Mouse (Mus musculus): ENCODE data around the gene Ptprr. TPM values are rescaled to one million over a fixed set of nuclear protein-coding genes. Genes with fewer than 3 reads are reported as not detected.

Gene Ptprr
- polyA plus RNA-seq, 1 experiment from 2014 or later = 29.9 TPM

DNA sequence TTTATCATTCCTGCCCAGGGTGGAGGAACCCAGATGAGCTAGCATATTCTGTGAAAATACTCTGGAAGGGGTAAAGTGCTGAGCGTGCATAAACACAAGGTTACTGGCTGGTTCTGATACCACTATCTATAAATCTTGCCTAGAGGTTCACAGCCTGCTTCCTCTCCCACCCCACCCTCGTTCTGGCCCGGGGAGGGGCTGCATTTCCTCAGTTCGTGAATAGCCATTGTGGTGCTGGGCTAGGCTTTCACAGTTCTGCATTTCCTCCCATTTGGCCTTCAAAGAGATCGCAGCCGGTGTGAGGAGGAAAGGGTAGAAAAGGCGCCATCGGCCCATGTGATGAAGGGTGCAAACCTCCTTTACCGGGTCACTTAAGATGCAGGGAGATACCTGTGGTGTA, 270.1 kb downstream of the Ptprr start:
- no peak for ATAC-seq (ENCODE audit: low FRiP score, low read depth)
- H3K4me3 ChIP-seq = no peak overlapping the region
- no peak overlapping the region for H3K4me2 ChIP-seq (replicated peaks)
- H3K4me1 ChIP-seq = no peaks in the 10 kb centered on the region
- H3K27ac ChIP-seq = no peak overlapping the region
- no peak overlapping the region for H3K9ac ChIP-seq
- no peaks in the 10 kb centered on the region for H3K27me3 ChIP-seq (replicated peaks)
- 54% methylated on average over 9 of the region's 9 CpGs for WGBS
- H3K9me3 ChIP-seq = no peaks in the 10 kb centered on the region
- H3K36me3 ChIP-seq = no peaks in the 10 kb centered on the region

DNA sequence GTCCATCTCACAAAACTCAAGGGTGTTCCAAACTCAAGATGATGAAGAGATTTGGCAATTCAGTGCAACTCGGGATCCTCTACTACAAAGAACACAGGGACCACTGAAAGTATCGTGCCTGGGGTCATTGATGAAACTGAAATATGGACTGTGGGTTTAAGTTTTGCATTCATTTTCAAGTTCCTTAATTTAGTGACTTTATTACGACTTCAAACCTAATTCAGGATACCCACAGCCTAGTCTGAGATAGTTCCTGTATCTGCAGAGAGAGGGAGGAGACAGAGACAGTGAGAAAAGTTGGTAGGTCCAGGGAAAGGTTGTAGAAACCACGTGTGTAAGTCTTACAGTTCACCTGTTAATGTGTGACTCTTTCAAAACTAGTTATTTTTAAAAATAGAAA, 272.5 kb downstream of the Ptprr start:
- no peak overlapping the region for H3K9ac ChIP-seq
- no peaks in the 10 kb centered on the region for H3K27me3 ChIP-seq (replicated peaks)
- H3K4me1 ChIP-seq = no peaks in the 10 kb centered on the region
- WGBS = 86% methylated on average over 4 of the region's 4 CpGs
- H3K4me3 ChIP-seq = no peak overlapping the region
- H3K36me3 ChIP-seq = no peaks in the 10 kb centered on the region
- ATAC-seq (ENCODE audit: low FRiP score, low read depth) = no peak
- H3K9me3 ChIP-seq = no peaks in the 10 kb centered on the region
- no peak overlapping the region for H3K4me2 ChIP-seq (replicated peaks)
- H3K27ac ChIP-seq = no peak overlapping the region

DNA sequence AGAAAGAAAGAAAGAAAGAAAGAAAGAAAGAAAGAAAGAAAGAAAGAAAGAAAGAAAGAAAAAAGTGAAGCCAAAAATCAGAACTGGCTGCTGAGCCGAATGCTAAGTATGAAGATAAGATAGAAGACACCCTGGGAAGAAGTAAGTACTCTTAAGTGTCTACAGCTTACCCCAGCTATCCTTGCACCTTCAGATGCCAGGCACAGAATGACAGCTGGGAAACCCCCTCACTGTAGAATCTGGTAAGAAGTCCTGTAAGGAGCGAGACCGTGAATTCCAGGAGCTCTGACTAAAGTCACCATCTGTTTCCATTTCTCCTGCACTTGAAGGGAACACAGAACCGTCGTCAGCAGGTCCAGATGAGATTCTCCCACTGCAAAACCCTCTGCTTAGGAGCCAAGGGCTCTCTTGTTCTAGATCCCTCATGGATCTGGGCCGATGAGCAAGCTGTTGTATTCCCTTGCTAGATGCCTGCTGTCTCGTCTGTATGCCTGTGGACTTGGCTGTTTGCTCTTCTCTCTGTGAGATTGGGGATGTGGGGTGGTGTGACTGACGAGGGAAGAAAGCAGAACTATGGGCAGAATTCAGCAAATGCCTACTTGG, 273.2 kb downstream of the Ptprr start:
- no peak overlapping the region for H3K4me3 ChIP-seq
- H3K27ac ChIP-seq = no peak overlapping the region
- 79% methylated on average over 8 of the region's 8 CpGs for WGBS
- H3K36me3 ChIP-seq = no peaks in the 10 kb centered on the region
- H3K27me3 ChIP-seq (replicated peaks) = no peaks in the 10 kb centered on the region
- H3K9me3 ChIP-seq = no peaks in the 10 kb centered on the region
- ATAC-seq (ENCODE audit: low FRiP score, low read depth) = no peak
- no peaks in the 10 kb centered on the region for H3K4me1 ChIP-seq
- no peak overlapping the region for H3K4me2 ChIP-seq (replicated peaks)
- H3K9ac ChIP-seq = no peak overlapping the region

DNA sequence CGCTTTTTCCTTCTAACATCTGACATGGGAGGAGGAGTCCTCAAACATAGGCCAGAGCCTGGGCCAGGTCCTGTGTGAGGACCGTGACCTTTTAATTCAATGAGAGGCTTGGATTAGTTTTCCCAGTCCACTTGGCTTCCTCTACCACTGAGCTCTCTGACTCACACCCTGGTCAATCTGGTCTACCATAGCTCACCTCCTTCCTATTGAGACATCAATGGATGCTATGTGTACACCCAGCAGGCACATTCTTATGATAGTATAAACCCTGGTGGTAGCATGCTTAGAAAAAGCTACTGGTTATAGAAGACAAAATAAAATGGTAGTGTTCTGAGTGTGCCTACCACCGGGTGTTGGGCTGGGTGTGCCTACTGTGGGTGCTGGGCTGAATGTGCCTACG, 278.4 kb downstream of the Ptprr start:
- no peaks in the 10 kb centered on the region for H3K9me3 ChIP-seq
- 92% methylated on average over 4 of the region's 4 CpGs for WGBS
- H3K4me3 ChIP-seq = no peak overlapping the region
- no peak overlapping the region for H3K9ac ChIP-seq
- H3K36me3 ChIP-seq = no peaks in the 10 kb centered on the region
- ATAC-seq (ENCODE audit: low FRiP score, low read depth) = no peak
- H3K27ac ChIP-seq = no peak overlapping the region
- H3K4me2 ChIP-seq (replicated peaks) = no peak overlapping the region
- H3K4me1 ChIP-seq = peaks cover 5% of the 10 kb centered on the region
- H3K27me3 ChIP-seq (replicated peaks) = peaks cover 10% of the 10 kb centered on the region

DNA sequence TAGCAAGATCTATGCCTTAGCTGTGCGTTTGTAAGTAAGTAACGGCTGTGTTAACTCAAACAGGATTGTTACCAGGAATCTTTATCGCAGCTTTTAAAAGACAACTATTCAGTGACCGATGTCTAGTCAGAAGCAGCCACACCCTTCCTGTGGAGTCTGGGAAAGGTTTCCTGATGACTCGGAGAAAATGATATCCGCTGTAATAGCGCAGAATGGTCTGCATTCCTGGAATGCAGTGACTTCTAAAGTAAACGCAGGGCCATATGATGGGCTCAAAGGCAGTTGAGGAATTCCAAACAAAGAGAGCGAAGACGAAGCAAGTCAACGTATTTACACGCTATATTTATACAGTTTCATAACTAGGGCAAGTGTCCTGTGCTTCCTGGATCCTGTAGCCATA, 279.8 kb downstream of the Ptprr start:
- H3K27ac ChIP-seq = no peak overlapping the region
- ATAC-seq (ENCODE audit: low FRiP score, low read depth) = no peak
- no peaks in the 10 kb centered on the region for H3K36me3 ChIP-seq
- 77% methylated on average over 12 of the region's 12 CpGs for WGBS
- H3K4me3 ChIP-seq = no peak overlapping the region
- peaks cover 10% of the 10 kb centered on the region for H3K4me1 ChIP-seq
- H3K27me3 ChIP-seq (replicated peaks) = peaks cover 18% of the 10 kb centered on the region
- H3K9me3 ChIP-seq = no peaks in the 10 kb centered on the region
- H3K9ac ChIP-seq = no peak overlapping the region
- no peak overlapping the region for H3K4me2 ChIP-seq (replicated peaks)

DNA sequence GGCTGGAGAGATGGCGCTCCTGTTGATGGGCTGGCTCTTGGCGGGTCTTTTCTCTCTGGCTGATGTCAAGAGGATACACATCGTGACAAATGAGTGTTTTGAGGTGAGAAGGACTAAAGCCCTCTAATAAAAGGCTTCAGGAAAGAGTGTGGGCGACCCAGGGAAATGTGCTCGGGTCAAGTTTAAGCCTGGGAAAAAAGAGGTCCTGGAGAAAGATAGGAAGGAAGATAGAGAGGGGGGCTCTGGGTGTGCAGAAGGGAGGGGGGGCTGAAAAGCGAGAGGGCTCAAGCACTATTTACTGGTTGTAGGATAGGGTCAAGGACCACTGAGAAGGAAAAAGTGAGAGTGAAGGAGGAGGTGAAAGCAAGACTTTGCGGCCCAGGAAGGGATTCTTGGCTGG, 282.8 kb downstream of the Ptprr start:
- 16% methylated on average over 7 of the region's 7 CpGs for WGBS
- H3K27me3 ChIP-seq (replicated peaks) = peaks cover 20% of the 10 kb centered on the region
- no peaks in the 10 kb centered on the region for H3K9me3 ChIP-seq
- H3K4me1 ChIP-seq = peaks cover 10% of the 10 kb centered on the region
- H3K4me2 ChIP-seq (replicated peaks) = peak overlapping the region; percentile 97
- ATAC-seq (ENCODE audit: low FRiP score, low read depth) = peak; percentile 50; the same call in 1 of the 2 replicates
- H3K27ac ChIP-seq = no peak overlapping the region
- peak overlapping the region; percentile 46 for H3K4me3 ChIP-seq
- H3K9ac ChIP-seq = peak overlapping the region; percentile 40
- no peaks in the 10 kb centered on the region for H3K36me3 ChIP-seq

DNA sequence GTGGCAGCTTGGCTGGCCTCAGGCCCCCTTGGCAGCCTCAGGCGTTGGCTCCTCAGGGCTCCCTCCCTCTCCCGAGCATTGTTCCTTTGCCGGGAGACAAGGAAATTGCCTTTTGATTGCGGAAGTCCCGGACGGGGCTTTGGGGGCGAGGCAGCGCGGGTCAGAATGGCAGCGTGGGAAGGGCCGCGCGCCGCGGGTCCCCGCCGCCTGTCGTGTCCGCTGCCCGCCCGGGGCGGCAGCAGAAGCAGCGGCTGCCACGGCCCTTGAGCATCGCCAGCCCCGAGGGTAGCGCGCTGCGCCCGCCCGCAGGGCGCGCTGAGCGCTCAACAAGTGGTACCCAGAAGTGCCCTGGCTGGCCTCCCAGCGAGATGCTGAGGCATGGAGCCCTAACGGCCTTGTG, 283.2 kb downstream of the Ptprr start:
- H3K27ac ChIP-seq = no peak overlapping the region
- 2% methylated on average over 36 of the region's 36 CpGs for WGBS
- peaks cover 20% of the 10 kb centered on the region for H3K27me3 ChIP-seq (replicated peaks)
- H3K4me1 ChIP-seq = peaks cover 10% of the 10 kb centered on the region
- peak overlapping the region; percentile 40 for H3K9ac ChIP-seq
- H3K4me3 ChIP-seq = peak overlapping the region; percentile 46
- ATAC-seq (ENCODE audit: low FRiP score, low read depth) = peak; percentile 75
- peak overlapping the region; percentile 97 for H3K4me2 ChIP-seq (replicated peaks)
- H3K9me3 ChIP-seq = no peaks in the 10 kb centered on the region
- H3K36me3 ChIP-seq = no peaks in the 10 kb centered on the region

DNA sequence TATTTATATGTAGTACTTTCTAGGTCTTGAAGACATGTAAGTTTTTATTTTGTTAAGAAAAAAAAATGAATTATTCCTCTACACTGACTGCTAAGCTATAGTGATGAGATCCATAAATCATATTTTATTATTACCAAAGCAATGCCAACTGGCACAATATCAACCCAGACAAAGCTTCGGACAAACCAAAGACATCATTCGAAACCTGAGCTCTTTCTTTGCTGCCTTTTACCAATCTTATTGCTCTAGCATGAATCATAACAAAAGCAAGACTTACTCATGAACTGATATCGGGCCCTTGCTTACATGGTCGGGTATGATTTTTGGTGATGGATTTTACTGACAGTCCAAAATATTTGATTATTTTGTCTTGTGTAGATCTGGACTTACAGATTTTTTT, 286.3 kb downstream of the Ptprr start:
- no peak for ATAC-seq (ENCODE audit: low FRiP score, low read depth)
- Histone ChIP-seq H3K4me2 (replicated peaks) (no peak overlapping the region), H3K9me3 (no peaks in the 10 kb centered on the region), H3K4me3 (no peak overlapping the region), H3K27me3 (replicated peaks) (peaks cover 20% of the 10 kb centered on the region), H3K27ac (no peak overlapping the region), H3K36me3 (no peaks in the 10 kb centered on the region), H3K4me1 (peaks cover 10% of the 10 kb centered on the region), H3K9ac (no peak overlapping the region)
- 94% methylated on average over 4 of the region's 4 CpGs for WGBS

DNA sequence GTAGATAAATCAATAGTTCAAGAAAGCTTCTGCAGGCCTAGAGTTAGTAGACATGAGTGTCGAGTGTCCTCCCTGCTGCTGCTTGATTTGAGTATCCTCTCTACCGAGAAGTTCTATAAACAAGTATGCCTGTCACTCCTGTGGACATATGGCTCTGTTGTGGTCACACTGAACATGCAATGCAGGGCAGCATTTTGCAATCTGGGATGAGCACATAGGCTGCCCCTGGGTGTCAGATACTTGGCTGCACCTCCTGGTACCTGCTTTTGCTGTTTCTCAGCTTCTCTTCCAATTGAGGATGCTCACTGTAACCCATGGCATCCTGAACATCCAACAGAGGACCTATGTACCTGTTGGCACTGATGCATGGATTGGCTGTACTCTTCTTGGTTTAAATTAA, 291.4 kb downstream of the Ptprr start:
- WGBS = 80% methylated on average over 2 of the region's 2 CpGs
- H3K4me3 ChIP-seq = no peak overlapping the region
- no peak overlapping the region for H3K9ac ChIP-seq
- no peak overlapping the region for H3K27ac ChIP-seq
- ATAC-seq (ENCODE audit: low FRiP score, low read depth) = no peak
- H3K36me3 ChIP-seq = no peaks in the 10 kb centered on the region
- no peaks in the 10 kb centered on the region for H3K9me3 ChIP-seq
- no peaks in the 10 kb centered on the region for H3K4me1 ChIP-seq
- no peak overlapping the region for H3K4me2 ChIP-seq (replicated peaks)
- H3K27me3 ChIP-seq (replicated peaks) = no peaks in the 10 kb centered on the region

DNA sequence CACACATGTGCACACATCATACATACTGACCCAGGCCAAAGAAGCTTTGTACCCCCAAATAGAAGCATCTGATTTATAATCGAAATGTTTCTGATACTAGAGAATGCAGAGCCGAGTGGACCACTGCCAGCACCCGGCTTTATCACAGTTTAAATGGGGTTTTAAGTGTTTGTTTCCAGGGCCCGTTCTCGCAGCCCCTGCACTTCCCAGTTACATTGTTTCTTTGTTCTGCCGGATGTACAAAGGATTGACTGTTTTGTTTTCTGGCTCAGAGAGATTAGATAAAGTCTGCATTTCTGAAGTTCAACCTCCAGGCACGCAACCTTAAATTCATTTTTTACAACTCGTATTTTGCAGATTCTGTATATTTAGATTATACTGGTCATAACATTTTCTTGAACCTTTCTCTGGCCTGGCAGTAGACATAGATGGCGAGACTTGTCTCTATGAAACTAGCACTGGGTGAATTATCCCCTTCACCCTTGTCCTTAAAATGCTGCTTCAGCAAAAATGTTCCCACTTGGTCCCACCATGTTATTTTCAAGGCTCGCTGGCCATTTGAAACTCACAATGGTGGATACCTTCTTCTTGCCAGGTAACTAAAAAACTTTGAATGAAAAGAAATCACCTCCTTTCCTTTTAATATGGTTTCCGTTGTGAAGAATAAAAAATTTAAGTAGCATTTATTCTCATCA, 292.6 kb downstream of the Ptprr start:
- Histone ChIP-seq H3K9me3 (no peaks in the 10 kb centered on the region), H3K4me3 (no peak overlapping the region), H3K36me3 (no peaks in the 10 kb centered on the region), H3K9ac (no peak overlapping the region), H3K27me3 (replicated peaks) (no peaks in the 10 kb centered on the region), H3K4me2 (replicated peaks) (no peak overlapping the region), H3K4me1 (no peaks in the 10 kb centered on the region), H3K27ac (no peak overlapping the region)
- 59% methylated on average over 11 of the region's 11 CpGs for WGBS
- ATAC-seq (ENCODE audit: low FRiP score, low read depth) = no peak

DNA sequence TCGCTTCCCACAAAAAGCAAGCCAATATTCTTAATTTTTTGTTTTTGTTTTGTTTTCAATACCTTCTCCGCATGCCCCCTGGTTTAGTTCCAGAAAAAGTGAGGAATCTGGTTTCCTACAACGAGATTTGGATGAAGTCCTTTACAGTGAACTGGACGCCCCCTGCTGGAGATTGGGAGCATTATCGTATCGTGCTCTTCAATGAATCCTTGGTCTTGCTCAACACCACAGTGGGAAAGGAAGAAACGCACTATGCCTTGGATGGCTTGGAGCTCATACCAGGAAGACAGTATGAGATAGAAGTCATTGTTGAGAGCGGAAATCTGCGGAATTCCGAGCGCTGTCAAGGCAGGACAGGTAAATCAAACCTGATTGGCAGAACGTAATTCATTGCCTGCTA, 301.2 kb downstream of the Ptprr start:
- 25% methylated on average over 12 of the region's 12 CpGs for WGBS
- Histone ChIP-seq H3K4me1 (no peaks in the 10 kb centered on the region), H3K27me3 (replicated peaks) (no peaks in the 10 kb centered on the region), H3K27ac (no peak overlapping the region), H3K9me3 (no peaks in the 10 kb centered on the region), H3K9ac (no peak overlapping the region), H3K36me3 (no peaks in the 10 kb centered on the region), H3K4me3 (no peak overlapping the region), H3K4me2 (replicated peaks) (no peak overlapping the region)
- ATAC-seq (ENCODE audit: low FRiP score, low read depth) = no peak

Measured in neural tube, embryonic 12.5 days (tissue).